Mouse (Mus musculus) ES-Bruce4 (cell line): ENCODE data around the gene Hyal1. TPM values are rescaled to one million over a fixed set of nuclear protein-coding genes. Genes with fewer than 3 reads are reported as not detected.

ENCODE experiments used
- H3K27ac ChIP-seq: 2 replicates; pipeline ENCODE4 v1.5.1; 2012; ENCODE audit warnings: low read length, inconsistent platforms; ENCODE audit not compliant: insufficient read depth
- H3K27me3 ChIP-seq: 2 replicates; pipeline ENCODE4 v1.6.1; 2012; ENCODE audit warnings: mild to moderate bottlenecking, low read length, inconsistent platforms; ENCODE audit not compliant: control insufficient read depth, poor library complexity, insufficient read depth, severe bottlenecking
- H3K36me3 ChIP-seq: 2 replicates; pipeline ENCODE4 v1.6.1; 2012; ENCODE audit warnings: inconsistent platforms, mild to moderate bottlenecking, low read length, moderate library complexity; ENCODE audit not compliant: control insufficient read depth, poor library complexity, insufficient read depth, severe bottlenecking
- H3K4me1 ChIP-seq: one replicate; pipeline ENCODE4 v1.8.1; 2011; ENCODE audit warnings: low read length; ENCODE audit not compliant: control insufficient read depth, insufficient read depth
- H3K4me3 ChIP-seq: 2 replicates; pipeline ENCODE4 v1.5.1; 2011; ENCODE audit warnings: low read depth, mild to moderate bottlenecking, low read length
- H3K9ac ChIP-seq: 2 replicates; pipeline ENCODE4 v1.6.1; 2012; ENCODE audit warnings: low read depth, mild to moderate bottlenecking, inconsistent platforms; ENCODE audit not compliant: poor library complexity, severe bottlenecking
- H3K9me3 ChIP-seq: replicated peaks from 2 replicates; pipeline ENCODE4 v1.6.1; 2012; ENCODE audit warnings: mild to moderate bottlenecking, low read length, inconsistent platforms; ENCODE audit not compliant: control insufficient read depth, poor library complexity, insufficient read depth, severe bottlenecking
- CTCF ChIP-seq: IDR thresholded peaks from one replicate; pipeline ENCODE4 v1.8.1; 2011; ENCODE audit warnings: low read depth, low read length
- EP300 ChIP-seq: IDR thresholded peaks from 2 replicates; pipeline ENCODE4 v1.6.1; 2011; ENCODE audit warnings: low read depth, low read length; ENCODE audit not compliant: insufficient read depth
- POLR2A ChIP-seq: IDR thresholded peaks from one replicate; pipeline ENCODE4 v1.8.1; 2011; ENCODE audit warnings: low read length; ENCODE audit not compliant: insufficient read depth
- polyA plus RNA-seq: library from polyadenylated mRNA; stranded (reverse); fragments of >200 nt; gene quantifications from 2 replicates; pipeline ENCODE4 v1.2.4, GENCODE M21; 2011; ENCODE audit warnings: low read depth; ENCODE audit not compliant: missing spikeins, insufficient read depth, insufficient read length

The Hyal1 gene
- polyA plus RNA-seq, 1 experiment = 25.8 TPM

DNA sequence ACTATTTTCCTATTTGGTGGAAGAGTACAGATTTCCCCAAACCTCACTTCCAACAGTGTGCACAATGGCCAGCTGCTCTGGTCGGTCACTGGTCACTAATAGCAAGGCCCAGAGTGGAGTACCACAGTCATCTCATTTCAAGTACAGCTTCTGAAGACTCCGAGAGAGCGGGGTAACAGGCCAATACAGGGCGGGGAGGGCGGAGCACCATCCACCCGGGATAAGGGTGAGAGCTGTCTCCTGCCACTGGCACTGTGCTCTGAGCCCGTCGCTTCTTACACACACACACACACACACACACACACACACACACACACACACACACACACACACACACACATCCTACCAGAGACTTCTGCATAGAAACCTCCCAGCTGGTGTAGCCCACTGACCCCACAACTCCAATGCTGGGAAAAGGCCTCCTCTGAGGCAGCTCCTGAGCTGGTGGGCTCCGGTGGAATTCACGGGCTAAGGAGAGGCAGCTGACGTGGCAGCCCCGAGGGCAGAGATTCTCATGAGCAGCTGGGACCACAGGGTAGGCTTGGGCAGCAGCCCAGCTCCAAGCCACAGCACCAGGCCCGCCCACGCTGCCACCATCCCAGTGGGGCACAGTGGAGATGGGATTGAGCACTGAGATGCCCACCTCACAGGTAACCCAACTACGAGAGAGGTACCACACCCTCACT, 49.6 kb downstream of the Hyal1 start:
- no peaks in the 10 kb centered on the region for H3K27me3 ChIP-seq
- H3K4me1 ChIP-seq = peaks cover 13% of the 10 kb centered on the region
- H3K36me3 ChIP-seq = no peaks in the 10 kb centered on the region
- no peak overlapping the region for H3K27ac ChIP-seq
- H3K9ac ChIP-seq = no peak overlapping the region; the same call in 1 of the 2 replicates
- H3K4me3 ChIP-seq = peak overlapping the region; percentile 45
- H3K9me3 ChIP-seq = no peaks in the 10 kb centered on the region
- no peak for TF ChIP-seq CTCF
- TF ChIP-seq POLR2A = no peak
- TF ChIP-seq EP300 = no peak

DNA sequence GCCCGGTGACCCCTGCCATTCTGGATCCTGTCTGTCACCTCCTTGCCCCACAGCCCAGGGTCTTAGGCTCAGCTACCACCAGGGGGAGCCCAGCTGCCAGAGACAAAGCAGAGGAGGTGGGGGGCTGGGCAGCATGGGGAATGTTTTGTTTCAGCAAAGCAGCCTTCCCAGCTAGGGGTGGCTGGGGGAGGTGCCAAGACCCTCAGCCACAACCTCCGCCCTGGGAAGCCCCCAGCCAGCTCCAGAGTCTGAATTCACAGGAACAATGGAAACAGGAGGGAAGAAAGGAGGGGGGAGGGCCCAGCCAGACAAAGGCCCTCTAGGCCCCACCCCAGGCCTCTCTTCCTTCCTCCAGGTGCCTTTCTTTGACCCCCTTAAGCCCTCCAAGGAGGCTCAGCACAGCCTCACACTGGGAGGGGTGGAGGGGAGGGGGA, 50.1 kb downstream of the Hyal1 start:
- Histone ChIP-seq H3K36me3 (no peaks in the 10 kb centered on the region), H3K4me1 (peaks cover 16% of the 10 kb centered on the region), H3K27ac (no peak overlapping the region), H3K9me3 (no peaks in the 10 kb centered on the region), H3K9ac (no peak overlapping the region), H3K27me3 (no peaks in the 10 kb centered on the region), H3K4me3 (peak overlapping the region; percentile 45)
- TF ChIP-seq POLR2A (no peak), CTCF (peak; percentile 88), EP300 (peak; percentile 95)

DNA sequence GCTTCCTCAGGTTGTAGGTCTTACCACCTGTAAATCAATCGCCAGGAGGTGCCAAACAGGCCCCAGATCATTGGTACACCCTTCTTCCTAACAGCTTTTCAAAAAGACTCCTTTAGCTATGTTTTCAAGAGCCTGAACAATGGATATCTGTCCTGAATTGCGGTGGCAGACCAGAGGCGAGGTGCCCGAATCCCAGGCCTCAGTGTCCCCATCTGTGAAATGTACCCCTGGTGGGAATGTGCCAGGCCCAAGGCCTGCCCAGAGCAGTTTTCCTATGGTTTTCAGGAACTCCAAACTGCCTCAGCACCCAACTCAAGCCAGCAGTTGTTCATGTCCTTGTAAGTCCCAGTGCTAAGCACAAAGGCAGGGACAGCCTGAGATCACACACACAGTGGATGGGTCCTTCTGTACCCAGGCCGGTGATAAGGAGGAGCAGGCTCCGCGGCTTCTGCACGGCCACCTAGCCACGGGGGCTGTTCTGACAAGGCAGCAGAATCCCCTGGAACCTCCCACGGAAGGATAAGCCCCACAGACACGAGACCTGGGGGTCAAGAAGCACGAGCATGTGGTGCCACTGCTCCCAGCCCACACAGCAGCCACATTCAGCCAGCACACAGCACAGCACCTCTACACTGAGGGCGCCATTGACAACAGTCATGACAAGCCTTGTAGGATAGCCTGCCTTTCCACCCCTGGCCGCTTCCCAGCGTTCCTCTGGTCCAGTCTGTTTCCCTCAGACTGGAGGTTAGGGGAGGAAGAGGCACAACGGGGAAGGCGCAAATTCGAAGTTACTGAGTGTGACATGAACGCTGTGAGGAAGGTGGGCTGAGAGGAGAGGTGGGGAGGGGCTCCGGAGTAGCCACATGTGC, 50.9 kb downstream of the Hyal1 start:
- Histone ChIP-seq H3K4me1 (peaks cover 21% of the 10 kb centered on the region), H3K27me3 (no peaks in the 10 kb centered on the region), H3K9ac (no peak overlapping the region), H3K9me3 (no peaks in the 10 kb centered on the region), H3K36me3 (no peaks in the 10 kb centered on the region), H3K4me3 (peak overlapping the region; percentile 0; the same call in 1 of the 2 replicates), H3K27ac (peak overlapping the region; percentile 31)
- TF ChIP-seq POLR2A = no peak
- TF ChIP-seq CTCF = no peak
- no peak for TF ChIP-seq EP300

DNA sequence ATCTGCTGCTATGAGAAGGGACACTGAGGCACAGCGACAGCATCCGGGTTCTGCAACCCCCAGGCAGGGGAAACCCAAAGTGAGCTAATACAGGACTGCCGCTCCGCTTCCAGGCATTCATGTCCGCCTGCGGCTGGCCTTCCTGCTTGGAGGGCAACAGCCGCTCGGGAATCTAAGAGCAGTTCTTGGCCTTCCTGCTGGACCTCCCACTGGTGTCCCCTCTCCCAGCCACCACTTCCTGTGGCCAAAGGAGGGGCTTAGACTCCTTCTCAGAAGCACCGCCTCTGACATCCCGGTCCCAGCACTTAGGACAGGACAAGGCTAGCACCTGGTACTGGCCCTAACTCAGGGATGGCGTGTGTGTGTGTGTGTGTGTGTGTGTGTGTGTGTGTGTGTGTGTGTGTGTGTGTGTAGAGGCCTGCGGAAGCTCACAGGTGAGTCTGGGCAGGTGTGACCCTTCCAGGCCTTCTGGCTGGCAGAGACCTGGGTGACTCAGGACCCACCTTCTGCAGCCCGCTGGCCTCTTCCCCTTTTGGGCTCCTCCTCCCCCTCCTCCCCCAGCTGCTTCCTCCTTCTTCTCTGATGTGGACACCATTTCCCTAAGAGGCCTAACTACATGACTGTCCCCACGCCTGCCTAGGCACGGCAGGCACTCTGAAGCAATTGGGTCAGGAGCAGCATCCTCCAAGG, 52.1 kb downstream of the Hyal1 start:
- peak overlapping the region; percentile 10; the same call in 1 of the 2 replicates for H3K9ac ChIP-seq
- peaks cover 21% of the 10 kb centered on the region for H3K4me1 ChIP-seq
- no peaks in the 10 kb centered on the region for H3K9me3 ChIP-seq
- no peaks in the 10 kb centered on the region for H3K36me3 ChIP-seq
- peak overlapping the region; percentile 56; the same call in 1 of the 2 replicates for H3K27ac ChIP-seq
- H3K27me3 ChIP-seq = no peaks in the 10 kb centered on the region
- H3K4me3 ChIP-seq = peak overlapping the region; percentile 29
- TF ChIP-seq POLR2A = no peak
- TF ChIP-seq EP300 = no peak

DNA sequence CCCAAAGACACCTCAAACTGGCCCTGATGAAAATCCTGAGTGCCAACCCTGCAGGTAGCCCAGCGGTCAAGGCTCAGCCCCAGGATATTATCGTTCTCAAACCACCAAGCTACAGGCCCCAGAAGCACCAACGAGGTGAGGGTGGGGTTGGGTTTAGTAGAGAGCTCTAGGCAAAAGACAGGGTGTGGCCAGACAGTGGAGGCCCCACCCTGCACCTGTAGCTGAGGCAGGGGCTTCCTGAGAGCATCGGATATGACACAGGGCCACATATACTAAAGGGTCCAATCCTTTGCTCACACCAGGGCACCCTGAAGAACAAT, 52.6 kb downstream of the Hyal1 start:
- H3K27me3 ChIP-seq = no peaks in the 10 kb centered on the region
- H3K9me3 ChIP-seq = no peaks in the 10 kb centered on the region
- TF ChIP-seq EP300 = peak; percentile 89
- no peak for TF ChIP-seq CTCF
- H3K4me3 ChIP-seq = peak overlapping the region; percentile 29
- peak overlapping the region; percentile 56; the same call in 1 of the 2 replicates for H3K27ac ChIP-seq
- peaks cover 18% of the 10 kb centered on the region for H3K4me1 ChIP-seq
- peak overlapping the region; percentile 10; the same call in 1 of the 2 replicates for H3K9ac ChIP-seq
- no peaks in the 10 kb centered on the region for H3K36me3 ChIP-seq
